Mouse (Mus musculus) hindbrain, embryonic 11.5 days (tissue): ENCODE results near the gene Mapk8ip1. TPM values are rescaled to one million over a fixed set of nuclear protein-coding genes. Genes with fewer than 3 reads are reported as not detected.
A peak's percentile ranks its signal among the peaks of the same experiment; 100 is the strongest.

ENCODE experiments used
- ATAC-seq: fragments of 200-750 bp; cut with Nextera tagmentation; 2 replicates; pipeline ENCODE4 v1.8.0; 2017; ENCODE audit warnings: mild to moderate bottlenecking, moderate TSS enrichment, moderate library complexity; ENCODE audit not compliant: low FRiP score
- DNase-seq: peaks from one replicate; pipeline ENCODE4 v3.0.0-alpha.2; 2015; ENCODE audit warnings: low spot score
- H3K27ac ChIP-seq: fragments of 300-500 bp; sonication (generic); 2 replicates; pipeline ENCODE4 v1.5.1; 2014; ENCODE audit warnings: mild to moderate bottlenecking, low read depth, low read length
- H3K27me3 ChIP-seq: fragments of 300-500 bp; sonication (generic); 2 replicates; pipeline ENCODE4 v1.6.1; 2014; ENCODE audit warnings: mild to moderate bottlenecking, low read length, moderate library complexity, mixed read lengths; ENCODE audit not compliant: control insufficient read depth, insufficient read depth
- H3K36me3 ChIP-seq: fragments of 300-500 bp; sonication (generic); 2 replicates; pipeline ENCODE4 v1.6.1; 2014; ENCODE audit warnings: mild to moderate bottlenecking, low read length, moderate library complexity, mixed read lengths; ENCODE audit not compliant: control insufficient read depth, insufficient read depth
- H3K4me1 ChIP-seq: fragments of 300-500 bp; sonication (generic); replicated peaks from 2 replicates; pipeline ENCODE4 v1.6.1; 2014; ENCODE audit warnings: low read length, mixed read lengths; ENCODE audit not compliant: control insufficient read depth, insufficient read depth
- H3K4me2 ChIP-seq: fragments of 300-500 bp; sonication (generic); replicated peaks from 2 replicates; pipeline ENCODE4 v1.6.1; 2014; ENCODE audit warnings: mild to moderate bottlenecking, low read depth, low read length
- H3K4me3 ChIP-seq: fragments of 300-500 bp; sonication (generic); 2 replicates; pipeline ENCODE4 v1.5.1; 2014; ENCODE audit warnings: low read depth, low read length
- H3K9ac ChIP-seq: fragments of 300-500 bp; sonication (generic); 2 replicates; pipeline ENCODE4 v1.6.1; 2014; ENCODE audit warnings: low read depth, low read length
- H3K9me3 ChIP-seq: fragments of 300-500 bp; sonication (generic); 2 replicates; pipeline ENCODE4 v1.6.1; 2016; ENCODE audit warnings: low read length; ENCODE audit not compliant: control insufficient read depth
- whole genome bisulfite sequencing: fragments of 180-500 bp; shearing (Covaris S2); extraction: QIAGEN DNeasy Blood & Tissue Kit; methylation state at CpG from one replicate; pipeline ENCODE4 v1.1.7; 2014; 5-methylcytosine and 5-hydroxymethylcytosine counted together
- polyA plus RNA-seq: library from polyadenylated mRNA; unstranded; fragments of >200 nt; fragmentation: Nextera tagmentation; extraction: Ambion mirVana; gene quantifications from 2 replicates; pipeline ENCODE4 v1.2.1, GENCODE M21; 2014

Mapk8ip1 gene
- 33.3 and 39.0 TPM in 2 replicates for polyA plus RNA-seq

DNA sequence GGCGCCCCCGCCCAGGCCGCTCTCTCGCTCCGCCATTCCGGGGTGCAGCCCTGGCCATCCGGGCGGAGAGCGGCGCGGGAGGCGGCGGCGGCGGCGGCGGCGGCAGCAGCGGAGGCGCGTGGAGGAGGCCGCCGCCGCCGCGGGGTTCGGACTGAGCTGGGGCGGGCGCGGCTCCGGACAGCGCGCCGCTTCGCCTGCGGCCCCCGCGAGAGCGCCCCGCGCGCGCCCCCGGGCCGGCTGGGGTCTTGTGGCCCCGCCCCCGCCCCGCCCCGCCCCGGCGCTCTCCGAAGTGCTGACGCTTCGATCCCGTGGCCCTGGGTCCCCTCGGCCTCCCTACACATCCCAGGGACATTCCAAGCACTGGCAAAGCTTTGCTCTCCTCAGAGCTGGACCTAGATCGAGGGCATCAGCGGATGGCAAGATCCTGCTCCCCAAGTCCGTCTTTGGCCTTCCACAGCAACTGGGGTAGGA is at the start of gene Mapk8ip1:
TSS of gene Mapk8ip1 (minus strand) at position 173 of the 471 bp plus-strand sequence.
- Histone ChIP-seq H3K36me3 (no peaks in the 10 kb centered on the region), H3K9ac (peak within 1 kb of the TSS; percentile 86), H3K4me2 (peak within 1 kb of the TSS; percentile 93), H3K9me3 (no peaks in the 10 kb centered on the region), H3K4me1 (peaks cover 17% of the 10 kb centered on the region), H3K27ac (peak within 1 kb of the TSS; percentile 37), H3K27me3 (no peaks in the 10 kb centered on the region), H3K4me3 (peak within 1 kb of the TSS; percentile 63)
- ATAC-seq: peak; percentile 65
- DNase-seq: peak; percentile 74
- 4% methylated on average over 17 of the region's 59 CpGs for WGBS

DNA sequence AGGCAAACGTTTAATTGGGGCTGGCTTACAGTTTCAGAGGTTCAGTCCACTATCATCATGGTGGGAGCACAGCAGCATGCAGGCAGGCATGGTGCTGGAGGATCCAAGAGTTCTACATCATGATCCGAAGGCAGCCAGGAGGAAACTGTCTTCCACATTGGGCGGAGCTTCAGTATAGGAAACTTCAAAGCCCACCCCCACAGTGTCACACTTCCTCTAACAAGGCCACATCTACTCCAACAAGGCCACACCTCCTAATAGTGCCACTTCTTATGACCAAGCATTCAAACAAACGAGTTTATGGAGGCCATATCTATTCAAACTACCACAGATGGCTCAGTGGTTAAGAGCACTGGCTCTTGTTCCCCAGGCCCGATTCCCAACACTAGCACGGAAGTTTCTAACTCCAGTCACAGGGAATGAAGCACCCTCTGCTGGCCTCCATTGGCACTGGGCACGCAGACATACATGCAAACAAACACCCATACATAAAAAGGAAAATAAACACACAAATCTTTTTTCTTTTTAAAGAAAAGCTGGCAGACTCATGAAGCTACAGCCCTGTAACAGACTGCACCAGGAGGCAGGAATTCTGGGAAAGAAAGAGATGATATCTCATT is 46.2 kb upstream of the Mapk8ip1 start:
- Histone ChIP-seq H3K9me3 (no peaks in the 10 kb centered on the region), H3K27ac (no peak overlapping the region), H3K4me1 (0 out of 2 replicates have a peak, but pooled peaks cover 2% of the 10 kb centered on the region), H3K36me3 (no peaks in the 10 kb centered on the region), H3K27me3 (no peaks in the 10 kb centered on the region), H3K9ac (no peak overlapping the region), H3K4me2 (no peak overlapping the region), H3K4me3 (no peak overlapping the region)
- 68% methylated on average over 7 of the region's 7 CpGs for WGBS
- ATAC-seq: no peak
- DNase-seq: no peak

- Histone ChIP-seq H3K4me3 (no peak overlapping the region), H3K36me3 (no peaks in the 10 kb centered on the region), H3K9me3 (no peaks in the 10 kb centered on the region), H3K27me3 (no peaks in the 10 kb centered on the region), H3K9ac (no peak overlapping the region), H3K4me2 (no peak overlapping the region), H3K27ac (no peak overlapping the region), H3K4me1 (0 out of 2 replicates have a peak, but pooled peaks cover 2% of the 10 kb centered on the region)
- DNase-seq: no peak
- WGBS: 81% methylated on average over 8 of the region's 8 CpGs
- ATAC-seq: no peak
Observed at GRCm38 (mm10) chr2:92446656-92447055, 45.6 kb upstream of the Mapk8ip1 start.

DNA sequence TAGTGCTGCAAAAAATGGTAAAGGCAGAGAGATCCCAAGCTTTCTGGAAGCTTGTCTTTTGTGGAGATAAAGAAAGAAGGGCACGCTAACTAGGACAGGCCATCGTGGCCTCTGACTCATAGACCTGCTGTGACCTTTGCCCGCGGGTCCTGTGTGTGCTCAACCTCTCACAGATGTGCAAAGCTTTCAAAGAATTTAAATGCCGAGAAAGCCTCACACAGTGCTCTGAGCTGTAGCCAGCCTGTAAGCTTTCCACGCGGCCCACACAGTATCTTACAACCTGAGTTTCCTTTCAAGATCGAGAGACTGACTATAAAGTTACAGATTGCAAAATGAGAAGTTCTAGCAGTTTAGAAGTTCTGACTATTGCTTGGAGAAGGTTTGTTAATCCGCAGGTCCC is 44.8 kb upstream of the Mapk8ip1 start:
- Histone ChIP-seq H3K9me3 (no peaks in the 10 kb centered on the region), H3K9ac (no peak overlapping the region), H3K4me1 (0 out of 2 replicates have a peak, but pooled peaks cover 2% of the 10 kb centered on the region), H3K4me2 (no peak overlapping the region), H3K36me3 (no peaks in the 10 kb centered on the region), H3K4me3 (no peak overlapping the region), H3K27ac (no peak overlapping the region), H3K27me3 (no peaks in the 10 kb centered on the region)
- ATAC-seq (no peak), DNase-seq (no peak)
- 39% methylated on average over 9 of the region's 9 CpGs for WGBS

- H3K36me3 ChIP-seq: no peaks in the 10 kb centered on the region
- H3K9ac ChIP-seq: no peak overlapping the region
- no peaks in the 10 kb centered on the region for H3K9me3 ChIP-seq
- ATAC-seq (no peak), DNase-seq (no peak)
- 0 out of 2 replicates have a peak, but pooled peaks cover 2% of the 10 kb centered on the region for H3K4me1 ChIP-seq
- H3K4me3 ChIP-seq: no peak overlapping the region
- H3K27me3 ChIP-seq: no peaks in the 10 kb centered on the region
- WGBS: 55% methylated on average over 4 of the region's 4 CpGs
- no peak overlapping the region for H3K4me2 ChIP-seq
- H3K27ac ChIP-seq: no peak overlapping the region
Observed at GRCm38 (mm10) chr2:92444376-92444775, 43.3 kb upstream of the Mapk8ip1 start.

DNA sequence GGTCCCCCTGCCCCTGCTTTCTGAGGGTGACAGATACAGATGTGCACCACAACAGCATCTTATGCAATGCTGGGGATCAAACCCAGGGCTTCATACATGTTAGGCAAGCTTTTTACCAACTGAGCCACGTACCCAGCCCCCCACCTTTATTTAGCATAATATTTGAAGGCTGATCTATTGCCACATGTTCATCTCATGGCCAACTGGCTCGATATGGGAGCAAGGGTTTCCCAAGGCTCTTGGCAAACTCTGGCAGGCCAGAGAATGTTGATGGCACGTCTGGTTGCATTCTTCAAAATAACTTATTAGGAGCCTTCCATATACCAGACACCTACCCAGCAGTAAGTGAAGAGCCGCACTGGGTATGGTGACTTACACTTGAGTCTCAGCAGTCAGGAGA is 42.2 kb upstream of the Mapk8ip1 start:
- WGBS: 85% methylated on average over 4 of the region's 4 CpGs
- DNase-seq (no peak), ATAC-seq (no peak)
- no peak overlapping the region for H3K9ac ChIP-seq
- no peaks in the 10 kb centered on the region for H3K27me3 ChIP-seq
- H3K36me3 ChIP-seq: no peaks in the 10 kb centered on the region
- H3K4me1 ChIP-seq: 0 out of 2 replicates have a peak, but pooled peaks cover 2% of the 10 kb centered on the region
- no peak overlapping the region for H3K4me2 ChIP-seq
- no peak overlapping the region for H3K4me3 ChIP-seq
- no peak overlapping the region for H3K27ac ChIP-seq
- no peaks in the 10 kb centered on the region for H3K9me3 ChIP-seq

DNA sequence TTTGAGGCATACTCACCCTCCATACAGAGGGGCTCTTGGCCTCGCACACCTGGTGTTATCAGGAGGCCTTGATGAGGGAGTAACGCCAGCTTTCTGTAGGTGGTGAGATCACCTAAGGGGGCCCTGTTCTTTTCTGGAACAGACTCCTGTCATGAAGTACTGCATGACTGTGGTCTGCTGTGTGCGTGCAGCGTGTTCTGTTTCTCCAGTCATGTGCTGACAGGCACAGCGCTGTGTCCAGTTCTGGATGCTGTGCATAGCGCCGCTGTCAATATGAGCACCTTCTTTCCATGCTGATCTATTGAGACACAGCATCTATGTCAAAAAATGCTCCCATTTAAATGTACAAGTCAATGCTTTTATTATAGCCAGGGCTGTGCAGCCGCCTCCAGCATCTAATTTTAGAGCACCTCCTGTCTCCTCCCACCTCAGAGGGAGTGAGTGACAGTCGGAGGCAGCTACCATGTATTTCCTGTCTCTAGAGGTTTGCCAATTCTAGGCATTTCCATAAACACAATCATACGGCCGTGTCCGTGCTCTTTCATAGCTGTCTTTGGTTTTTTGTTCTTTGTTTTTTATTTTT is 41.4 kb upstream of the Mapk8ip1 start:
- Histone ChIP-seq H3K36me3 (no peaks in the 10 kb centered on the region), H3K4me1 (0 out of 2 replicates have a peak, but pooled peaks cover 2% of the 10 kb centered on the region), H3K27ac (0 out of 2 replicates have a peak overlapping the region, but pooled peaks have one; percentile 1), H3K9me3 (no peaks in the 10 kb centered on the region), H3K9ac (no peak overlapping the region), H3K27me3 (no peaks in the 10 kb centered on the region), H3K4me2 (no peak overlapping the region), H3K4me3 (no peak overlapping the region)
- WGBS: 81% methylated on average over 12 of the region's 12 CpGs
- no peak for ATAC-seq
- DNase-seq: no peak

- ATAC-seq: no peak
- 67% methylated on average over 6 of the region's 6 CpGs for WGBS
- H3K36me3 ChIP-seq: no peaks in the 10 kb centered on the region
- no peaks in the 10 kb centered on the region for H3K27me3 ChIP-seq
- H3K4me2 ChIP-seq: no peak overlapping the region
- 0 out of 2 replicates have a peak, but pooled peaks cover 2% of the 10 kb centered on the region for H3K4me1 ChIP-seq
- DNase-seq: no peak
- no peak overlapping the region for H3K9ac ChIP-seq
- no peak overlapping the region for H3K27ac ChIP-seq
- H3K4me3 ChIP-seq: no peak overlapping the region
- no peaks in the 10 kb centered on the region for H3K9me3 ChIP-seq
Observed at GRCm38 (mm10) chr2:92440432-92440831, 39.4 kb upstream of the Mapk8ip1 start.

DNA sequence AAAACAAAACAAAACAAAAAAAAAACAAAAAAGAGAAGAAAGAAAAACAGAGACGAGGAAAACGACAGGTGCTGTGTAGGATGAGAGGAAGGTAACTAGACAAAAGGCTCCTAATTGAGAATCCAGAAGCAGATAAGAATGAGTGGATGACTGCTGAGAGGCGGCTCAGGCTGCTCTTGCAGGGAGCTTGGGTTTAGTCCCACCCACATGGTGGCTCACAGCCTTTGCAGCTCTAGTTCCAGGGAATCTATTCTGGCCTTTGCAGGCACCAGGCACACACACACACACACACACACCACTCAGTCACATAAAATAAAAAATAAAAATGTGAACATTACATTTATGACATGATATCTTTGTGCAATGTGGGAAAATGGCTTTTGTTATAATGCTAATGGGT is 37.5 kb upstream of the Mapk8ip1 start:
- Histone ChIP-seq H3K4me2 (no peak overlapping the region), H3K27ac (no peak overlapping the region), H3K4me3 (no peak overlapping the region), H3K9me3 (no peaks in the 10 kb centered on the region), H3K27me3 (no peaks in the 10 kb centered on the region), H3K4me1 (0 out of 2 replicates have a peak, but pooled peaks cover 2% of the 10 kb centered on the region), H3K9ac (no peak overlapping the region), H3K36me3 (no peaks in the 10 kb centered on the region)
- no peak for DNase-seq
- no peak for ATAC-seq
- 64% methylated on average over 3 of the region's 3 CpGs for WGBS
